Mouse (Mus musculus) heart, adult 2 months (tissue): ENCODE data around the gene Eif2ak3. TPM values are rescaled to one million over a fixed set of nuclear protein-coding genes. Genes with fewer than 3 reads are reported as not detected.

Experiments used
- DNase-seq, 2 experiments: peaks; one replicate each; pipeline ENCODE4 v3.0.0; 2021
- H3K27ac ChIP-seq: fragments of 200-600 bp; 2 replicates; pipeline ENCODE4 v1.8.1; 2022
- H3K27me3 ChIP-seq: fragments of 200-500 bp; 2 replicates; pipeline ENCODE4 v1.6.1; 2012; ENCODE audit warnings: mild to moderate bottlenecking, low read length, inconsistent platforms, mixed read lengths; ENCODE audit not compliant: control insufficient read depth, insufficient read depth
- H3K36me3 ChIP-seq: fragments of 200-500 bp; 2 replicates; pipeline ENCODE4 v1.6.1; 2012; ENCODE audit warnings: low read length, inconsistent platforms; ENCODE audit not compliant: control insufficient read depth, insufficient read depth
- H3K4me1 ChIP-seq: fragments of 200-500 bp; 2 replicates; pipeline ENCODE4 v1.6.1; 2011; ENCODE audit warnings: low read length; ENCODE audit not compliant: control insufficient read depth, insufficient read depth
- H3K4me3 ChIP-seq: fragments of 200-600 bp; 2 replicates; pipeline ENCODE4 v1.8.1; 2022
- H3K79me2 ChIP-seq: fragments of 200-500 bp; replicated peaks from 2 replicates; pipeline ENCODE4 v1.6.1; 2012; ENCODE audit warnings: mild to moderate bottlenecking, inconsistent platforms, low read length, moderate library complexity, mixed read lengths; ENCODE audit not compliant: control insufficient read depth, insufficient read depth
- H3K9ac ChIP-seq: fragments of 200-500 bp; 2 replicates; pipeline ENCODE4 v1.6.1; 2012; ENCODE audit warnings: low read depth, mild to moderate bottlenecking, control low read depth, inconsistent platforms, low read length, mixed read lengths
- CTCF ChIP-seq: fragments of 200-600 bp; IDR thresholded peaks from 2 replicates; pipeline ENCODE4 v1.8.1; 2022; ENCODE audit warnings: antibody characterized with exemption, mild to moderate bottlenecking, moderate library complexity
- EP300 ChIP-seq: fragments of 200-500 bp; IDR thresholded peaks from 2 replicates; pipeline ENCODE4 v1.6.1; 2011; ENCODE audit warnings: low read depth, low read length, control low read depth; ENCODE audit not compliant: insufficient read depth
- POLR2A ChIP-seq: fragments of 200-500 bp; IDR thresholded peaks from 2 replicates; pipeline ENCODE4 v1.6.1; 2011; ENCODE audit warnings: mild to moderate bottlenecking, low read depth, low read length, control low read depth; ENCODE audit not compliant: insufficient read depth
- WGBS: fragments of 180-500 bp; shearing (Covaris S2); methylation state at CpG from one replicate; pipeline ENCODE4 v1.1.7; 2018; 5-methylcytosine and 5-hydroxymethylcytosine counted together
- intact Hi-C: fragments of 180-260 bp; cut with DNase I; formaldehyde crosslinking; loops from one replicate; pipeline ENCODE4 v1.15.1; 2025
- polyA plus RNA-seq: library from polyadenylated mRNA; depleted of rRNA; stranded (reverse); fragments of >200 nt; gene quantifications from 2 replicates; pipeline ENCODE4 v1.2.3, GENCODE M21; 2012
- total RNA-seq, 2 experiments: library from RNA; stranded (reverse); gene quantifications; 2 replicates each; pipeline ENCODE4 v1.2.3; 2021

Eif2ak3 gene
- total and polyA plus RNA-seq, 3 experiments, result 4.0 to 8.5 (median 8.4) TPM

GRCm38 (mm10) chr6:70838532-70838931 lies 5.8 kb upstream of the Eif2ak3 start:
- H3K4me3 ChIP-seq, result no peak overlapping the region
- H3K4me1 ChIP-seq, result no peaks in the 10 kb centered on the region; the same call in 1 of the 2 replicates
- no peaks in the 10 kb centered on the region for H3K79me2 ChIP-seq
- no peaks in the 10 kb centered on the region for H3K27me3 ChIP-seq
- TF ChIP-seq EP300, result no peak
- no peak for TF ChIP-seq CTCF
- no peak for TF ChIP-seq POLR2A
- 46% methylated on average over 3 of the region's 3 CpGs for WGBS
- H3K27ac ChIP-seq, result no peak overlapping the region
- no peak for DNase-seq
- intact Hi-C loops, result no loop called here
- peaks cover 4% of the 10 kb centered on the region; the same call in 1 of the 2 replicates for H3K36me3 ChIP-seq
- H3K9ac ChIP-seq, result no peak overlapping the region

- DNase-seq, result no peak
- Histone ChIP-seq H3K79me2 (peaks cover 2% of the 10 kb centered on the region; the same call in 1 of the 2 replicates), H3K36me3 (peaks cover 4% of the 10 kb centered on the region; the same call in 1 of the 2 replicates), H3K9ac (no peak overlapping the region), H3K4me1 (no peaks in the 10 kb centered on the region; the same call in 1 of the 2 replicates), H3K27ac (no peak overlapping the region), H3K27me3 (no peaks in the 10 kb centered on the region), H3K4me3 (no peak overlapping the region)
- 59% methylated on average over 5 of the region's 5 CpGs for WGBS
- TF ChIP-seq CTCF, result no peak
- no peak for TF ChIP-seq POLR2A
- no peak for TF ChIP-seq EP300
- intact Hi-C loops, result no loop called here
These were observed 4.0 kb upstream of the Eif2ak3 start for GRCm38 (mm10) chr6:70840281-70840680.

- peak overlapping the region; percentile 64; the same call in 1 of the 2 replicates for H3K9ac ChIP-seq
- intact Hi-C loops, result no loop called here
- peaks cover 2% of the 10 kb centered on the region for H3K79me2 ChIP-seq
- no peak for TF ChIP-seq CTCF
- TF ChIP-seq POLR2A, result 0 out of 2 replicates have a peak, but pooled peaks have one; percentile 41
- peaks cover 4% of the 10 kb centered on the region for H3K4me1 ChIP-seq
- H3K27ac ChIP-seq, result peak overlapping the region; percentile 98
- 35% methylated on average over 5 of the region's 5 CpGs for WGBS
- peak overlapping the region; percentile 72; the same call in 1 of the 2 replicates for H3K4me3 ChIP-seq
- H3K36me3 ChIP-seq, result peaks cover 17% of the 10 kb centered on the region
- no peaks in the 10 kb centered on the region for H3K27me3 ChIP-seq
- DNase-seq, result peak in 1 of 2 experiments; percentile 11
These were observed 1.3 kb upstream of the Eif2ak3 start for GRCm38 (mm10) chr6:70842991-70843390.

GRCm38 (mm10) chr6:70844896-70845646 lies 756 bp downstream of the Eif2ak3 start:
- Histone ChIP-seq H3K27ac (peak overlapping the region; percentile 87), H3K79me2 (peaks cover 2% of the 10 kb centered on the region), H3K4me3 (peak overlapping the region; percentile 95), H3K4me1 (peaks cover 4% of the 10 kb centered on the region), H3K9ac (peak overlapping the region; percentile 69), H3K27me3 (no peaks in the 10 kb centered on the region), H3K36me3 (peaks cover 23% of the 10 kb centered on the region)
- TF ChIP-seq EP300, result no peak
- TF ChIP-seq POLR2A, result no peak
- TF ChIP-seq CTCF, result no peak
- WGBS, result 2% methylated on average over 38 of the region's 38 CpGs
- intact Hi-C loops, result loop anchor here (2.0 kb wide), 1 partner anchor 36 kb away; no protein-coding TSS in a partner anchor
- no peak for DNase-seq

- Histone ChIP-seq H3K79me2 (peaks cover 2% of the 10 kb centered on the region), H3K4me3 (no peak overlapping the region), H3K9ac (no peak overlapping the region), H3K27ac (no peak overlapping the region), H3K27me3 (no peaks in the 10 kb centered on the region), H3K36me3 (peaks cover 23% of the 10 kb centered on the region), H3K4me1 (peaks cover 4% of the 10 kb centered on the region)
- intact Hi-C loops, result loop anchor here (2.0 kb wide), 1 partner anchor 27 kb away; no protein-coding TSS in a partner anchor
- DNase-seq, result no peak
- TF ChIP-seq POLR2A, result no peak
- TF ChIP-seq CTCF, result no peak
- TF ChIP-seq EP300, result no peak
- WGBS, result 43% methylated on average over 3 of the region's 3 CpGs
These were observed 3.1 kb downstream of the Eif2ak3 start for GRCm38 (mm10) chr6:70847386-70847785.

- Histone ChIP-seq H3K36me3 (peaks cover 3% of the 10 kb centered on the region), H3K79me2 (peaks cover 1% of the 10 kb centered on the region; the same call in 1 of the 2 replicates), H3K4me3 (no peak overlapping the region), H3K4me1 (peaks cover 1% of the 10 kb centered on the region; the same call in 1 of the 2 replicates), H3K27me3 (no peaks in the 10 kb centered on the region), H3K9ac (no peak overlapping the region), H3K27ac (no peak overlapping the region; the same call in 1 of the 2 replicates)
- intact Hi-C loops, result no loop called here
- WGBS, result 74% methylated on average over 4 of the region's 4 CpGs
- no peak for DNase-seq
- TF ChIP-seq CTCF, result no peak
- no peak for TF ChIP-seq POLR2A
- no peak for TF ChIP-seq EP300
These were observed 9.1 kb downstream of the Eif2ak3 start for GRCm38 (mm10) chr6:70853371-70853770.
